Mouse (Mus musculus) olfactory bulb, adult 2 months (tissue): ENCODE data around the gene Vav1. TPM values are rescaled to one million over a fixed set of nuclear protein-coding genes. Genes with fewer than 3 reads are reported as not detected.

ENCODE experiments used
- H3K27ac ChIP-seq: fragments of 200-500 bp; 2 replicates; pipeline ENCODE4 v1.5.1; 2012; ENCODE audit warnings: low read depth, low read length; ENCODE audit not compliant: insufficient read depth
- H3K4me1 ChIP-seq: fragments of 200-500 bp; 2 replicates; pipeline ENCODE4 v1.6.1; 2012; ENCODE audit warnings: low read length; ENCODE audit not compliant: control insufficient read depth, insufficient read depth
- H3K4me3 ChIP-seq: fragments of 200-500 bp; 2 replicates; pipeline ENCODE4 v1.5.1; 2012; ENCODE audit warnings: mild to moderate bottlenecking, low read depth, low read length, moderate library complexity; ENCODE audit not compliant: insufficient read depth
- CTCF ChIP-seq: fragments of 200-500 bp; IDR thresholded peaks from 2 replicates; pipeline ENCODE4 v1.5.1; 2012; ENCODE audit warnings: low read depth, mild to moderate bottlenecking, low read length, moderate library complexity; ENCODE audit not compliant: insufficient read depth
- POLR2A ChIP-seq: fragments of 200-500 bp; IDR thresholded peaks from 2 replicates; pipeline ENCODE4 v1.6.1; 2012; ENCODE audit warnings: mild to moderate bottlenecking, low read depth, low read length, moderate library complexity; ENCODE audit not compliant: insufficient read depth
- WGBS: fragments of 180-500 bp; shearing (Covaris S2); methylation state at CpG from one replicate; pipeline ENCODE4 v1.1.7; 2018; 5-methylcytosine and 5-hydroxymethylcytosine counted together
- polyA plus RNA-seq: library from polyadenylated mRNA; stranded (reverse); fragments of >200 nt; gene quantifications from 2 replicates; pipeline ENCODE4 v1.2.4, GENCODE M21; 2012; ENCODE audit warnings: low replicate concordance; ENCODE audit not compliant: missing spikeins, insufficient read depth, insufficient read length

The Vav1 gene
- polyA plus RNA-seq, 1 experiment: 215 TPM

GRCm38 (mm10) chr17:57261796-57262195, 17.1 kb upstream of the Vav1 start:
- no peak overlapping the region for H3K27ac ChIP-seq
- H3K4me3 ChIP-seq: no peak overlapping the region
- 48% methylated on average over 1 of the region's 1 CpGs for WGBS
- no peak for TF ChIP-seq POLR2A
- no peak for TF ChIP-seq CTCF
- 0 out of 2 replicates have a peak, but pooled peaks cover 2% of the 10 kb centered on the region for H3K4me1 ChIP-seq

GRCm38 (mm10) chr17:57262901-57263550, 15.9 kb upstream of the Vav1 start:
- WGBS: 94% methylated on average over 17 of the region's 17 CpGs
- Histone ChIP-seq H3K4me3 (no peak overlapping the region), H3K4me1 (0 out of 2 replicates have a peak, but pooled peaks cover 2% of the 10 kb centered on the region), H3K27ac (no peak overlapping the region)
- TF ChIP-seq CTCF (no peak), POLR2A (no peak)

DNA sequence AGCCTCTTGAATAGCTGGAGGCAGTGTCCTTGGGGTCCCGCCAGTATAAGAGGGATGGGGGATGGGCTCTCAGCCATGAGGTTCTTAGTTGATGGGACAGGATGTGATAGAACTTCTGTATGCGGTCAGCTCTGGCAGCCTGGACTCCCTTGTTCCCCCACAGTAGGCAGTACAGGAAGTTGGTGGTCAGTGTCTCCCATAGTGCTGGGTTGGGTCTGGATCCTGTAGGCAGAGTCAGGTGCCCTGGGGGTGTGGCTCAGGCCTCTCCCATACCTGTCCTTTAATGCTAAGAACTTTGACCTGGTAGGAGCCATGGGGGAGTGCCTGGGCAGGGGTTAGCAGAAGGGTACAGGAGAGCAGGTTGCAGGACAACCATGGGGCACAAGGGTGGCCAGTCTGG, 14.7 kb upstream of the Vav1 start:
- H3K4me1 ChIP-seq: 0 out of 2 replicates have a peak, but pooled peaks cover 2% of the 10 kb centered on the region
- H3K4me3 ChIP-seq: no peak overlapping the region
- no peak overlapping the region for H3K27ac ChIP-seq
- 70% methylated on average over 2 of the region's 2 CpGs for WGBS
- TF ChIP-seq CTCF (no peak), POLR2A (no peak)

- no peak overlapping the region for H3K27ac ChIP-seq
- 43% methylated on average over 21 of the region's 22 CpGs for WGBS
- no peak overlapping the region for H3K4me3 ChIP-seq
- H3K4me1 ChIP-seq: 0 out of 2 replicates have a peak, but pooled peaks cover 2% of the 10 kb centered on the region
- TF ChIP-seq POLR2A (no peak), CTCF (no peak)
These were observed 13.6 kb upstream of the Vav1 start for GRCm38 (mm10) chr17:57264972-57265945.

- Histone ChIP-seq H3K4me1 (0 out of 2 replicates have a peak, but pooled peaks cover 2% of the 10 kb centered on the region), H3K4me3 (no peak overlapping the region), H3K27ac (no peak overlapping the region)
- 94% methylated on average over 6 of the region's 6 CpGs for WGBS
- TF ChIP-seq CTCF (no peak), POLR2A (no peak)
These were observed 11.3 kb upstream of the Vav1 start for GRCm38 (mm10) chr17:57267556-57268126.

- H3K4me1 ChIP-seq: peaks cover 13% of the 10 kb centered on the region
- H3K4me3 ChIP-seq: no peak overlapping the region
- WGBS: 54% methylated on average over 9 of the region's 9 CpGs
- H3K27ac ChIP-seq: no peak overlapping the region
- TF ChIP-seq CTCF: no peak
- TF ChIP-seq POLR2A: no peak
These were observed 7.6 kb upstream of the Vav1 start for GRCm38 (mm10) chr17:57271301-57271700.

- Histone ChIP-seq H3K27ac (no peak overlapping the region), H3K4me1 (peaks cover 13% of the 10 kb centered on the region), H3K4me3 (no peak overlapping the region)
- no peak for TF ChIP-seq CTCF
- TF ChIP-seq POLR2A: no peak
- WGBS: 51% methylated on average over 7 of the region's 7 CpGs
These were observed 5.1 kb upstream of the Vav1 start for GRCm38 (mm10) chr17:57273846-57274245.

GRCm38 (mm10) chr17:57274686-57275085, 4.2 kb upstream of the Vav1 start:
- TF ChIP-seq CTCF (no peak), POLR2A (no peak)
- Histone ChIP-seq H3K27ac (no peak overlapping the region), H3K4me3 (peak overlapping the region; percentile 55), H3K4me1 (peaks cover 13% of the 10 kb centered on the region)
- 14% methylated on average over 15 of the region's 15 CpGs for whole genome bisulfite sequencing
